Mouse (Mus musculus) left cerebral cortex, adult 9 months (tissue): ENCODE measurements around the gene Rcan1.
A peak's percentile ranks its signal among the peaks of the same experiment; 100 is the strongest.

Source experiments
- DNase-seq, 2 experiments: peaks; one replicate each; pipeline ENCODE4 v3.0.0; 2022; ENCODE audit warnings: low spot score in 2 of 2

Rcan1 gene

GRCm38 (mm10) chr16:92401206-92401605 is 69.5 kb downstream of the Rcan1 start:
- peak in 1 of 2 experiments; percentile 15 for DNase-seq

- peak; percentile 73 to 76 for DNase-seq
Observed at GRCm38 (mm10) chr16:92399490-92400458, 70.9 kb downstream of the Rcan1 start.

GRCm38 (mm10) chr16:92398574-92399118 is 72.0 kb downstream of the Rcan1 start:
- peak in 1 of 2 experiments; percentile 21 for DNase-seq

GRCm38 (mm10) chr16:92397745-92398573 is 72.7 kb downstream of the Rcan1 start:
- no peak for DNase-seq

GRCm38 (mm10) chr16:92393732-92394131 is 76.9 kb downstream of the Rcan1 start:
- no peak for DNase-seq

GRCm38 (mm10) chr16:92387692-92388091 is 83.0 kb downstream of the Rcan1 start:
- DNase-seq, result no peak

- DNase-seq, result no peak
Observed at GRCm38 (mm10) chr16:92385062-92385461, 85.6 kb downstream of the Rcan1 start.

GRCm38 (mm10) chr16:92383412-92383811 is 87.3 kb downstream of the Rcan1 start:
- no peak for DNase-seq

GRCm38 (mm10) chr16:92382508-92382907 is 88.2 kb downstream of the Rcan1 start:
- peak; percentile 47 to 77 for DNase-seq

GRCm38 (mm10) chr16:92381092-92381491 is 89.6 kb downstream of the Rcan1 start:
- no peak for DNase-seq

GRCm38 (mm10) chr16:92376976-92377375 is 93.7 kb downstream of the Rcan1 start:
- DNase-seq, result no peak

- no peak for DNase-seq
Observed at GRCm38 (mm10) chr16:92371623-92372022, 99.0 kb downstream of the Rcan1 start.

- DNase-seq, result no peak
Observed at GRCm38 (mm10) chr16:92369260-92369659, 101.4 kb downstream of the Rcan1 start.

GRCm38 (mm10) chr16:92365477-92365876 is 105.2 kb downstream of the Rcan1 start:
- DNase-seq, result no peak

- DNase-seq, result no peak
Observed at GRCm38 (mm10) chr16:92360711-92361110, 110.0 kb downstream of the Rcan1 start.

GRCm38 (mm10) chr16:92359229-92359628 is 111.4 kb downstream of the Rcan1 start, which contains the start of gene Kcne1:
Kcne1 (minus strand) TSS chr16:92359468.
- DNase-seq, result no peak

GRCm38 (mm10) chr16:92358734-92359133 is 111.9 kb downstream of the Rcan1 start:
- DNase-seq, result no peak

GRCm38 (mm10) chr16:92357566-92357965 is 113.1 kb downstream of the Rcan1 start:
- no peak for DNase-seq

GRCm38 (mm10) chr16:92357023-92357422 is 113.6 kb downstream of the Rcan1 start:
- no peak for DNase-seq

- no peak for DNase-seq
Observed at GRCm38 (mm10) chr16:92355982-92356381, 114.7 kb downstream of the Rcan1 start.

GRCm38 (mm10) chr16:92355366-92355765 is 115.3 kb downstream of the Rcan1 start:
- no peak for DNase-seq

- DNase-seq, result no peak
Observed at GRCm38 (mm10) chr16:92353897-92354296, 116.8 kb downstream of the Rcan1 start.
